Mouse (Mus musculus): ENCODE measurements around the gene Prdm10.
A peak's percentile ranks its signal among the peaks of the same experiment; 100 is the strongest.

DNA sequence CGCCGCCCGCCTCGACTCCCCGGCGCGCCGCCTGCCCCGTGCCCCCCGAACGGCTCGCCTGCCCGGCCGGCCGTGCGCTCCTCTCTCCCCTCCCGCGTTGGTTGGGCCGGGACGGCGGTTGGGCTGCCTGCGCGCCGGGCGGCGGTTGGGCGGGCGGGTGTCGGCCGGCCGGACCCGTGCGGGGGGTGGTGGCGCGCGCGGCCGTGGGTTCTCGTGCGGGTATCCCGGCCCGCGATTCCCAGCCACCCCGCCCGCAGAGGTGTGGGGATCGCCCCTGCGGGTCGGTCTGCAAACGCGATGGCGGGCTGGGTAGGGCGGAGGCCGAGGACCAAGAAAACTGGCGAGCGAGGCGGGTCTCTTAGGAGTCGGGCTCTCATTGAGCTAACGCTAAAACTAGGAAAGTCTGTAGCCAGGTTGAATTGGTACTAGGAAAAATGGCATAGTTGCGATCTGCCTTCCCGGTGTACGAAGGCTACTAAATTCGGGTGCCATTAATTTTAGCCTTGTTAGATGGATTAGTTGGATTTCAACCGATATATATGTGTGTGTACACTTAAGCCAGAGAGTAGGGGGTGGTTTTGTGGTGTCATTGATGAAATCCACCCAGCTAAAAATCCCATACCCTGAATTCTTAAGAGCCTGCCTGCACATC lies 799 bp downstream of the Prdm10 start:
- no peak for TF ChIP-seq CTCF (IDR thresholded peaks at IDR 0.05; ENCODE audit: control insufficient read depth, insufficient read depth, insufficient replicate concordance, low read depth, low read length)
- peak; percentile 76 for TF ChIP-seq POLR2A (IDR thresholded peaks at IDR 0.05; ENCODE audit: control insufficient read depth, low read depth, low read length)
